Mouse (Mus musculus) heart, adult 2 months (tissue): ENCODE measurements around the gene Upp1.

Source experiments
- CTCF ChIP-seq: fragments of 200-600 bp; IDR thresholded peaks from 2 replicates; pipeline ENCODE4 v1.8.1; 2022; ENCODE audit warnings: antibody characterized with exemption, mild to moderate bottlenecking, moderate library complexity
- EP300 ChIP-seq: fragments of 200-500 bp; IDR thresholded peaks from 2 replicates; pipeline ENCODE4 v1.6.1; 2011; ENCODE audit warnings: low read depth, low read length, control low read depth; ENCODE audit not compliant: insufficient read depth
- POLR2A ChIP-seq: fragments of 200-500 bp; IDR thresholded peaks from 2 replicates; pipeline ENCODE4 v1.6.1; 2011; ENCODE audit warnings: mild to moderate bottlenecking, low read depth, low read length, control low read depth; ENCODE audit not compliant: insufficient read depth

GRCm38 (mm10) chr11:9122315-9122714 lies 4.4 kb downstream of the Upp1 start:
- no peak for TF ChIP-seq CTCF
- TF ChIP-seq EP300, result no peak
- no peak for TF ChIP-seq POLR2A
